Mouse (Mus musculus) heart, postnatal 0 days (tissue): ENCODE results near the gene Sbno2. TPM values are rescaled to one million over a fixed set of nuclear protein-coding genes. Genes with fewer than 3 reads are reported as not detected.

Source experiments
- ATAC-seq: fragments of 200-750 bp; cut with Nextera tagmentation; 2 replicates; pipeline ENCODE4 v1.8.0; 2017; ENCODE audit warnings: low read depth, moderate number of reproducible peaks, moderate library complexity; ENCODE audit not compliant: insufficient read depth
- DNase-seq: peaks from one replicate; pipeline ENCODE4 v3.0.0-alpha.2; 2016; ENCODE audit warnings: low spot score
- H3K27ac ChIP-seq: fragments of 300-500 bp; sonication (generic); 2 replicates; pipeline ENCODE4 v1.5.1; 2014; ENCODE audit warnings: low read depth, mild to moderate bottlenecking
- H3K27me3 ChIP-seq: fragments of 300-500 bp; sonication (generic); 2 replicates; pipeline ENCODE4 v1.6.1; 2014; ENCODE audit warnings: low read length, mixed read lengths; ENCODE audit not compliant: control insufficient read depth, insufficient read depth
- H3K36me3 ChIP-seq: fragments of 300-500 bp; sonication (generic); replicated peaks from 2 replicates; pipeline ENCODE4 v1.6.1; 2014; ENCODE audit warnings: low read length, mixed read lengths; ENCODE audit not compliant: control insufficient read depth, insufficient read depth
- H3K4me1 ChIP-seq: fragments of 300-500 bp; sonication (generic); 2 replicates; pipeline ENCODE4 v1.6.1; 2014; ENCODE audit warnings: antibody characterized with exemption; ENCODE audit not compliant: control insufficient read depth, insufficient read depth
- H3K4me2 ChIP-seq: fragments of 300-500 bp; sonication (generic); 2 replicates; pipeline ENCODE4 v1.6.1; 2014; ENCODE audit warnings: low read depth, mild to moderate bottlenecking, low read length, moderate library complexity
- H3K4me3 ChIP-seq: fragments of 300-500 bp; sonication (generic); 2 replicates; pipeline ENCODE4 v1.5.1; 2014; ENCODE audit warnings: low read depth, low read length
- H3K9ac ChIP-seq: fragments of 300-500 bp; sonication (generic); replicated peaks from 2 replicates; pipeline ENCODE4 v1.6.1; 2014; ENCODE audit warnings: low read depth, low read length, mixed read lengths
- H3K9me3 ChIP-seq: fragments of 300-500 bp; sonication (generic); replicated peaks from 2 replicates; pipeline ENCODE4 v1.6.1; 2016; ENCODE audit warnings: low read length; ENCODE audit not compliant: control insufficient read depth
- CTCF ChIP-seq: IDR thresholded peaks from 2 replicates; pipeline ENCODE4 v1.5.1; 2016; ENCODE audit warnings: antibody characterized with exemption, control low read depth, low read depth
- EP300 ChIP-seq: IDR thresholded peaks from 2 replicates; pipeline ENCODE4 v1.6.1; 2016; ENCODE audit warnings: antibody characterized with exemption, low read depth
- WGBS: fragments of 180-500 bp; shearing (Covaris S2); extraction: QIAGEN DNeasy Blood & Tissue Kit; methylation state at CpG from one replicate; pipeline ENCODE4 v1.1.7; 2014; 5-methylcytosine and 5-hydroxymethylcytosine counted together
- polyA plus RNA-seq: library from polyadenylated mRNA; unstranded; fragments of >200 nt; fragmentation: Nextera tagmentation; extraction: Ambion mirVana; gene quantifications from 2 replicates; pipeline ENCODE4 v1.2.1, GENCODE M21; 2015
- total RNA-seq: library from RNA; depleted of rRNA; stranded (reverse); fragments of >200 nt; gene quantifications from 2 replicates; pipeline ENCODE4 v1.2.3, GENCODE M21; 2014; ENCODE audit warnings: low replicate concordance

Gene Sbno2
- total and polyA plus RNA-seq, 2 experiments from 2014 or later, result 6.3 to 21.1 TPM

GRCm38 (mm10) chr10:80069251-80069650 lies 36.1 kb downstream of the Sbno2 start:
- Histone ChIP-seq H3K9me3 (no peaks in the 10 kb centered on the region), H3K36me3 (peaks cover 15% of the 10 kb centered on the region), H3K27ac (no peak overlapping the region), H3K27me3 (no peaks in the 10 kb centered on the region), H3K9ac (no peak overlapping the region), H3K4me1 (peaks cover 17% of the 10 kb centered on the region), H3K4me2 (no peak overlapping the region), H3K4me3 (no peak overlapping the region)
- TF ChIP-seq CTCF (no peak), EP300 (no peak)
- no peak for ATAC-seq
- DNase-seq, result no peak
- 87% methylated on average over 6 of the region's 7 CpGs for WGBS

GRCm38 (mm10) chr10:80063877-80064650 lies 41.3 kb downstream of the Sbno2 start:
- Histone ChIP-seq H3K27me3 (no peaks in the 10 kb centered on the region), H3K4me2 (no peak overlapping the region), H3K27ac (no peak overlapping the region), H3K36me3 (peaks cover 60% of the 10 kb centered on the region), H3K9me3 (no peaks in the 10 kb centered on the region), H3K4me3 (no peak overlapping the region), H3K9ac (no peak overlapping the region), H3K4me1 (no peaks in the 10 kb centered on the region)
- ATAC-seq (no peak), DNase-seq (no peak)
- TF ChIP-seq EP300 (no peak), CTCF (peak; percentile 9; the same call in 1 of the 2 replicates)
- WGBS, result 79% methylated on average over 23 of the region's 23 CpGs

- Histone ChIP-seq H3K36me3 (peaks cover 67% of the 10 kb centered on the region), H3K27ac (no peak overlapping the region), H3K27me3 (no peaks in the 10 kb centered on the region), H3K4me3 (no peak overlapping the region), H3K9ac (no peak overlapping the region), H3K4me1 (no peaks in the 10 kb centered on the region), H3K9me3 (no peaks in the 10 kb centered on the region), H3K4me2 (no peak overlapping the region)
- TF ChIP-seq CTCF (no peak), EP300 (no peak)
- ATAC-seq (no peak), DNase-seq (no peak)
- WGBS, result 83% methylated on average over 5 of the region's 5 CpGs
Observed at GRCm38 (mm10) chr10:80063104-80063503, 42.3 kb downstream of the Sbno2 start.

DNA sequence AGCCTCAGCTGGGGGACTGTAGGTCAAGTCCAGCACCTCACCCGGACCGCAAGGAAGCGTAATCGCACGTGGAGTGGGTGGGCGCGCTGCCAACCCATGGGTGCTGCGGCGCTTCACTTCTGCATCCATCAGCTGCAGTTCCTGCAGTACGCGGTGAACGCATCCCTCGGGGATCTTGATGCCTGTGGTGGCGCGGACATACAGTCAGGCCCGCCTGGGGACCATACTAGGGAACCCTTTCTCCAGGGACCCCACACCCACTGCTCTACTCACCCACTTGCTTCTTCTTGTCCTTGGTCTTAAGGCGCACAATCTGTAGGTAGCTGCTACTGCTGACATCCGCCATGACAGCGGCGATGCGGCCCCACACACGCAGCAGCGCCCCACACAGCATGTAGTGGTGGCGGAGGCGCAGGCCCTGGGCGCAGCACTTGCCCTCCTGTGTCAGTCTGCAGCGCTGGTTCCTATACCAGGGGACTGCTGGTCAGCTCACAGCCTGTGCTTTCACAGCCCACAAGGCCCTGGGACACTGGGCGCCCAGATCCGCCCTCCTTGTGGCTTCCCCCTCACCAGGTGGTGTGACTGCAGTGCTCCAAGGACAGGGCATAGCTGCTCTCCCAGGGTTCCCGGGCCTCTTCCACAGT lies 47.6 kb downstream of the Sbno2 start:
- 71% methylated on average over 30 of the region's 30 CpGs for WGBS
- no peak overlapping the region for H3K4me2 ChIP-seq
- peaks cover 13% of the 10 kb centered on the region for H3K4me1 ChIP-seq
- H3K27ac ChIP-seq, result no peak overlapping the region
- no peak overlapping the region for H3K4me3 ChIP-seq
- H3K9ac ChIP-seq, result no peak overlapping the region
- no peaks in the 10 kb centered on the region for H3K27me3 ChIP-seq
- H3K9me3 ChIP-seq, result no peaks in the 10 kb centered on the region
- ATAC-seq, result no peak
- DNase-seq, result no peak
- H3K36me3 ChIP-seq, result peaks cover 72% of the 10 kb centered on the region
- TF ChIP-seq EP300, result no peak
- no peak for TF ChIP-seq CTCF

- ATAC-seq (no peak), DNase-seq (no peak)
- Histone ChIP-seq H3K4me1 (peaks cover 18% of the 10 kb centered on the region), H3K27ac (no peak overlapping the region), H3K36me3 (peaks cover 65% of the 10 kb centered on the region), H3K9me3 (no peaks in the 10 kb centered on the region), H3K4me2 (no peak overlapping the region), H3K9ac (no peak overlapping the region), H3K27me3 (no peaks in the 10 kb centered on the region), H3K4me3 (no peak overlapping the region)
- no peak for TF ChIP-seq EP300
- no peak for TF ChIP-seq CTCF
- WGBS, result 91% methylated on average over 27 of the region's 27 CpGs
Observed at GRCm38 (mm10) chr10:80056976-80057682, 48.2 kb downstream of the Sbno2 start.
